ENCODE assay signal across 8 mouse cellular contexts in genomic region chr15:79657837-79658530, GRCm38 (mm10). TPM values are rescaled to one million over a fixed set of nuclear protein-coding genes. Genes with fewer than 3 reads are reported as not detected.
A peak's percentile ranks its signal among the peaks of the same experiment; 100 is the strongest.
DNase-seq lines count a peak whose midpoint lies in the region; ATAC-seq and TF ChIP-seq lines count a peak whose summit lies in the region.

No protein-coding gene starts in this region.

- DNase-seq in ES-CJ7 (ENCODE audit: low read depth, low spot score) = peak; percentile 91
- peak; percentile 84 for DNase-seq in cerebellum, adult 11 months
- peak; percentile 83 to 90 for DNase-seq in heart, postnatal 36 days
- peak; percentile 83 to 88 for DNase-seq in layer of hippocampus, adult 2 months (ENCODE audit: low spot score in 2 of 2)
- DNase-seq in lung, embryonic 14.5 days = peak; percentile 95
- peak; percentile 85 for DNase-seq in thymus, adult 2 months

- peak overlapping the region; percentile 98 for H3K27ac ChIP-seq in forebrain, embryonic 15.5 days (replicated peaks)
- H3K27ac ChIP-seq in layer of hippocampus, adult 2 months = peak overlapping the region; percentile 100
- H3K27ac ChIP-seq in lung, embryonic 14.5 days (ENCODE audit: low read depth) = peak overlapping the region; percentile 95
- peak overlapping the region; percentile 99 for H3K27ac ChIP-seq in olfactory bulb, adult 2 months (ENCODE audit: insufficient read depth, low read depth, low read length)
- no peak overlapping the region for H3K27ac ChIP-seq in thymus, adult 2 months (ENCODE audit: control insufficient read depth, insufficient read depth, low read length)

- H3K4me3 ChIP-seq in forebrain, embryonic 15.5 days = peak overlapping the region; percentile 66
- peak overlapping the region; percentile 87 for H3K4me3 ChIP-seq in layer of hippocampus, adult 2 months
- H3K4me3 ChIP-seq in lung, embryonic 14.5 days (ENCODE audit: low read depth, low read length) = peak overlapping the region; percentile 73
- H3K4me3 ChIP-seq in olfactory bulb, adult 2 months (ENCODE audit: insufficient read depth, low read depth, low read length) = peak overlapping the region; percentile 69
- peak overlapping the region; percentile 85 for H3K4me3 ChIP-seq in thymus, adult 2 months (ENCODE audit: control insufficient read depth, insufficient read depth, low read length)

- TF ChIP-seq CTCF in layer of hippocampus, adult 2 months (conservative IDR thresholded peaks at IDR 0.05) = peak; percentile 82
- TF ChIP-seq CTCF in lung, embryonic 14.5 days (IDR thresholded peaks at IDR 0.05; ENCODE audit: low read depth) = peak; percentile 69
- peak; percentile 29; the same call in 1 of the 2 replicates for TF ChIP-seq CTCF in olfactory bulb, adult 2 months (IDR thresholded peaks at IDR 0.05; ENCODE audit: insufficient read depth, low read depth, low read length)
- peak; percentile 35; the same call in 1 of the 2 replicates for TF ChIP-seq CTCF in thymus, adult 2 months (IDR thresholded peaks at IDR 0.05; ENCODE audit: borderline replicate concordance, control insufficient read depth, extremely low read depth, insufficient read depth, low read length, poor library complexity)

- no peaks in the 10 kb centered on the region for H3K27me3 ChIP-seq in forebrain, embryonic 15.5 days
- H3K27me3 ChIP-seq in lung, embryonic 14.5 days (ENCODE audit: insufficient read depth, low read length) = no peaks in the 10 kb centered on the region
- no peaks in the 10 kb centered on the region for H3K27me3 ChIP-seq in thymus, adult 2 months (ENCODE audit: control insufficient read depth, insufficient read depth, low read length)

- H3K4me2 ChIP-seq in forebrain, embryonic 15.5 days (replicated peaks) = peak overlapping the region; percentile 59
- peak overlapping the region; percentile 97 for H3K4me2 ChIP-seq in lung, embryonic 14.5 days

- peaks cover 14% of the 10 kb centered on the region for H3K4me1 ChIP-seq in forebrain, embryonic 15.5 days
- H3K4me1 ChIP-seq in lung, embryonic 14.5 days (ENCODE audit: insufficient read depth) = peaks cover 5% of the 10 kb centered on the region; the same call in 1 of the 2 replicates
- H3K4me1 ChIP-seq in olfactory bulb, adult 2 months (ENCODE audit: control insufficient read depth, insufficient read depth, low read length) = peaks cover 14% of the 10 kb centered on the region
- peaks cover 10% of the 10 kb centered on the region for H3K4me1 ChIP-seq in thymus, adult 2 months (replicated peaks; ENCODE audit: control insufficient read depth, insufficient read depth, low read length)

- intact Hi-C loops in heart, postnatal 36 days (cut with DNase I) = loop anchor here (2.0 to 10.0 kb wide), 3 partner anchors 29 to 106 kb away; partner anchors contain the start of gene Josd1

- ATAC-seq in forebrain, embryonic 15.5 days (replicated peaks) = no peak; the same call in 1 of the 2 replicates
- peak; percentile 29; the same call in 1 of the 2 replicates for ATAC-seq in lung, embryonic 14.5 days (ENCODE audit: insufficient read depth)

- H3K36me3 ChIP-seq in forebrain, embryonic 15.5 days = peaks cover 8% of the 10 kb centered on the region; the same call in 1 of the 2 replicates
- H3K36me3 ChIP-seq in lung, embryonic 14.5 days (ENCODE audit: insufficient read depth) = peaks cover 4% of the 10 kb centered on the region; the same call in 1 of the 2 replicates
- H3K36me3 ChIP-seq in thymus, adult 2 months (ENCODE audit: control insufficient read depth, insufficient read depth, low read length) = no peaks in the 10 kb centered on the region

- 2% methylated on average over 16 of the region's 16 CpGs for WGBS in forebrain, embryonic 15.5 days
- WGBS in lung, embryonic 14.5 days = 3% methylated on average over 16 of the region's 16 CpGs
- WGBS in olfactory bulb, adult 2 months = 1% methylated on average over 16 of the region's 16 CpGs
- under 1% methylated on average over 16 of the region's 16 CpGs for WGBS in thymus, adult 2 months

- peak overlapping the region; percentile 96 for H3K9ac ChIP-seq in forebrain, embryonic 15.5 days (replicated peaks)
- peak overlapping the region; percentile 71 for H3K9ac ChIP-seq in lung, embryonic 14.5 days

- no peaks in the 10 kb centered on the region for H3K9me3 ChIP-seq in forebrain, embryonic 15.5 days
- no peaks in the 10 kb centered on the region for H3K9me3 ChIP-seq in lung, embryonic 14.5 days (ENCODE audit: low read depth, low read length)

- no peak for TF ChIP-seq POLR2A in olfactory bulb, adult 2 months (IDR thresholded peaks at IDR 0.05; ENCODE audit: insufficient read depth, low read depth, low read length)
- no peak for TF ChIP-seq POLR2A in thymus, adult 2 months (IDR thresholded peaks at IDR 0.05; ENCODE audit: control insufficient read depth, extremely low read depth, insufficient read depth, low read length, poor library complexity)

RNA-seq across cellular contexts. Expression of gene Fam227a, which starts 0.8 kb away (rescaled TPM):
- 4.7 and 5.2 TPM in 2 replicates for polyA plus RNA-seq in forebrain, embryonic 15.5 days (2015; fragmentation: Nextera tagmentation; extraction: Ambion mirVana)
- total RNA-seq in heart, postnatal 36 days (2021) = 1 to 10 TPM in 1 of 2 experiments, under 1 TPM in 1; 0.78 to 1.7 TPM
- total RNA-seq in layer of hippocampus, adult 2 months (2021) = 10 to 100 TPM; 12.3 to 13.1 TPM
- 1.4 and 1.5 TPM in 2 replicates for polyA plus RNA-seq in lung, embryonic 14.5 days (2014; fragmentation: Nextera tagmentation; extraction: Ambion mirVana)
- not detected in 2 replicates for polyA plus RNA-seq in olfactory bulb, adult 2 months (2012; ENCODE audit: insufficient read depth, insufficient read length, low replicate concordance, missing spikeins)
- 1.0 and 1.2 TPM in 2 replicates for polyA plus RNA-seq in thymus, adult 2 months (2012; rRNA removed)

RNA-seq across cellular contexts. Expression of gene Cby1, which starts 1.0 kb away (rescaled TPM):
- 116 and 124 TPM in 2 replicates for polyA plus RNA-seq in forebrain, embryonic 15.5 days (2015; fragmentation: Nextera tagmentation; extraction: Ambion mirVana)
- 10 to 100 TPM; 21.3 to 23.5 TPM for total RNA-seq in heart, postnatal 36 days (2021)
- total RNA-seq in layer of hippocampus, adult 2 months (2021) = 10 to 100 TPM; 39.5 to 45.4 TPM
- polyA plus RNA-seq in lung, embryonic 14.5 days (2014; fragmentation: Nextera tagmentation; extraction: Ambion mirVana) = 51.2 and 52.8 TPM in 2 replicates
- not detected in 2 replicates for polyA plus RNA-seq in olfactory bulb, adult 2 months (2012; ENCODE audit: insufficient read depth, insufficient read length, low replicate concordance, missing spikeins)
- 16.0 and 17.9 TPM in 2 replicates for polyA plus RNA-seq in thymus, adult 2 months (2012; rRNA removed)

RNA-seq across cellular contexts. Expression of gene Tomm22, which starts 12.7 kb away (rescaled TPM):
- 264 and 266 TPM in 2 replicates for polyA plus RNA-seq in forebrain, embryonic 15.5 days (2015; fragmentation: Nextera tagmentation; extraction: Ambion mirVana)
- 100 to 1,000 TPM; 110 to 120 TPM for total RNA-seq in heart, postnatal 36 days (2021)
- 100 to 1,000 TPM in 1 of 2 experiments, 10 to 100 TPM in 1; 99.9 to 105 TPM for total RNA-seq in layer of hippocampus, adult 2 months (2021)
- polyA plus RNA-seq in lung, embryonic 14.5 days (2014; fragmentation: Nextera tagmentation; extraction: Ambion mirVana) = 244 and 245 TPM in 2 replicates
- polyA plus RNA-seq in olfactory bulb, adult 2 months (2012; ENCODE audit: insufficient read depth, insufficient read length, low replicate concordance, missing spikeins) = not detected in 2 replicates
- polyA plus RNA-seq in thymus, adult 2 months (2012; rRNA removed) = 51.7 and 65.2 TPM in 2 replicates

RNA-seq across cellular contexts. Expression of gene Josd1, which starts 29.7 kb away (rescaled TPM):
- polyA plus RNA-seq in forebrain, embryonic 15.5 days (2015; fragmentation: Nextera tagmentation; extraction: Ambion mirVana) = 23.3 and 26.8 TPM in 2 replicates
- total RNA-seq in heart, postnatal 36 days (2021) = 10 to 100 TPM; 24.2 to 25.0 TPM
- total RNA-seq in layer of hippocampus, adult 2 months (2021) = 10 to 100 TPM; 46.0 to 47.0 TPM
- 15.0 and 15.2 TPM in 2 replicates for polyA plus RNA-seq in lung, embryonic 14.5 days (2014; fragmentation: Nextera tagmentation; extraction: Ambion mirVana)
- polyA plus RNA-seq in olfactory bulb, adult 2 months (2012; ENCODE audit: insufficient read depth, insufficient read length, low replicate concordance, missing spikeins) = not detected in 2 replicates
- polyA plus RNA-seq in thymus, adult 2 months (2012; rRNA removed) = 23.8 and 30.5 TPM in 2 replicates

RNA-seq across cellular contexts. Expression of gene Gtpbp1, which starts 32.7 kb away (rescaled TPM):
- 53.9 and 58.0 TPM in 2 replicates for polyA plus RNA-seq in forebrain, embryonic 15.5 days (2015; fragmentation: Nextera tagmentation; extraction: Ambion mirVana)
- 10 to 100 TPM; 27.2 to 28.4 TPM for total RNA-seq in heart, postnatal 36 days (2021)
- 10 to 100 TPM; 52.4 to 59.1 TPM for total RNA-seq in layer of hippocampus, adult 2 months (2021)
- polyA plus RNA-seq in lung, embryonic 14.5 days (2014; fragmentation: Nextera tagmentation; extraction: Ambion mirVana) = 35.5 and 37.9 TPM in 2 replicates
- polyA plus RNA-seq in olfactory bulb, adult 2 months (2012; ENCODE audit: insufficient read depth, insufficient read length, low replicate concordance, missing spikeins) = not detected in 2 replicates
- 91.3 and 114 TPM in 2 replicates for polyA plus RNA-seq in thymus, adult 2 months (2012; rRNA removed)

Comparison
In these comparisons a context has a peak if more than half of its experiments do, and no peak if none do; other contexts are left out.
1. CTCF ChIP-seq: peak in every context shown above with its lines; median percentile 82 in layer of hippocampus, adult 2 months; 69 in lung, embryonic 14.5 days; 35 in thymus, adult 2 months; 29 in olfactory bulb, adult 2 months.
2. RNA of gene Cby1, which starts 1.0 kb away (polyA plus RNA-seq): 116 to 124 TPM in forebrain, embryonic 15.5 days, 51.2 to 52.8 TPM in lung, embryonic 14.5 days and 16.0 to 17.9 TPM in thymus, adult 2 months; not detected in olfactory bulb, adult 2 months; every median in the first group is over 10 times any median in the second.
3. Peak in every context shown above with its lines, with median percentiles within 50 percentile points of each other: DNase-seq and H3K4me3 ChIP-seq.